Mouse (Mus musculus): ENCODE results near the gene Cfap97. TPM values are rescaled to one million over a fixed set of nuclear protein-coding genes. Genes with fewer than 3 reads are reported as not detected.

Gene Cfap97
- polyA plus RNA-seq, 1 experiment = not detected

- H3K27ac ChIP-seq (ENCODE audit: insufficient read depth, low read depth, low read length) = no peak overlapping the region
- no peaks in the 10 kb centered on the region for H3K4me1 ChIP-seq (ENCODE audit: control insufficient read depth, insufficient read depth, low read length)
- H3K4me3 ChIP-seq (ENCODE audit: insufficient read depth, low read depth, low read length) = no peak overlapping the region
- no peak for TF ChIP-seq POLR2A (IDR thresholded peaks at IDR 0.05; ENCODE audit: insufficient read depth, low read depth, low read length)
- no peak for TF ChIP-seq CTCF (IDR thresholded peaks at IDR 0.05; ENCODE audit: insufficient read depth, low read depth, low read length)
- 5% methylated on average over 2 of the region's 2 CpGs for WGBS
Observed at GRCm38 (mm10) chr8:46185361-46185760, 33.8 kb downstream of the Cfap97 start.

GRCm38 (mm10) chr8:46193100-46193499, 41.5 kb downstream of the Cfap97 start:
- no peak overlapping the region for H3K27ac ChIP-seq (ENCODE audit: insufficient read depth, low read depth, low read length)
- 0 out of 2 replicates have a peak, but pooled peaks cover 2% of the 10 kb centered on the region for H3K4me1 ChIP-seq (ENCODE audit: control insufficient read depth, insufficient read depth, low read length)
- H3K4me3 ChIP-seq (ENCODE audit: insufficient read depth, low read depth, low read length) = no peak overlapping the region
- WGBS = 81% methylated on average over 8 of the region's 8 CpGs
- TF ChIP-seq CTCF (IDR thresholded peaks at IDR 0.05; ENCODE audit: insufficient read depth, low read depth, low read length) (no peak), POLR2A (IDR thresholded peaks at IDR 0.05; ENCODE audit: insufficient read depth, low read depth, low read length) (no peak)

GRCm38 (mm10) chr8:46196877-46197276, 45.3 kb downstream of the Cfap97 start:
- Histone ChIP-seq H3K27ac (ENCODE audit: insufficient read depth, low read depth, low read length) (no peak overlapping the region), H3K4me3 (ENCODE audit: insufficient read depth, low read depth, low read length) (no peak overlapping the region), H3K4me1 (ENCODE audit: control insufficient read depth, insufficient read depth, low read length) (0 out of 2 replicates have a peak, but pooled peaks cover 2% of the 10 kb centered on the region)
- TF ChIP-seq CTCF (IDR thresholded peaks at IDR 0.05; ENCODE audit: insufficient read depth, low read depth, low read length) (no peak), POLR2A (IDR thresholded peaks at IDR 0.05; ENCODE audit: insufficient read depth, low read depth, low read length) (no peak)
- WGBS = 84% methylated on average over 3 of the region's 3 CpGs

GRCm38 (mm10) chr8:46197673-46198072, 46.1 kb downstream of the Cfap97 start:
- 84% methylated on average over 5 of the region's 5 CpGs for WGBS
- 0 out of 2 replicates have a peak, but pooled peaks cover 2% of the 10 kb centered on the region for H3K4me1 ChIP-seq (ENCODE audit: control insufficient read depth, insufficient read depth, low read length)
- no peak for TF ChIP-seq CTCF (IDR thresholded peaks at IDR 0.05; ENCODE audit: insufficient read depth, low read depth, low read length)
- no peak for TF ChIP-seq POLR2A (IDR thresholded peaks at IDR 0.05; ENCODE audit: insufficient read depth, low read depth, low read length)
- no peak overlapping the region for H3K27ac ChIP-seq (ENCODE audit: insufficient read depth, low read depth, low read length)
- H3K4me3 ChIP-seq (ENCODE audit: insufficient read depth, low read depth, low read length) = no peak overlapping the region

- Histone ChIP-seq H3K4me1 (ENCODE audit: control insufficient read depth, insufficient read depth, low read length) (no peaks in the 10 kb centered on the region), H3K4me3 (ENCODE audit: insufficient read depth, low read depth, low read length) (no peak overlapping the region), H3K27ac (ENCODE audit: insufficient read depth, low read depth, low read length) (no peak overlapping the region)
- 88% methylated on average over 6 of the region's 6 CpGs for WGBS
- TF ChIP-seq CTCF (IDR thresholded peaks at IDR 0.05; ENCODE audit: insufficient read depth, low read depth, low read length) (no peak), POLR2A (IDR thresholded peaks at IDR 0.05; ENCODE audit: insufficient read depth, low read depth, low read length) (no peak)
Observed at GRCm38 (mm10) chr8:46202350-46202749, 50.8 kb downstream of the Cfap97 start.

- H3K4me3 ChIP-seq (ENCODE audit: insufficient read depth, low read depth, low read length) = no peak overlapping the region
- no peak for TF ChIP-seq CTCF (IDR thresholded peaks at IDR 0.05; ENCODE audit: insufficient read depth, low read depth, low read length)
- TF ChIP-seq POLR2A (IDR thresholded peaks at IDR 0.05; ENCODE audit: insufficient read depth, low read depth, low read length) = no peak
- H3K27ac ChIP-seq (ENCODE audit: insufficient read depth, low read depth, low read length) = no peak overlapping the region
- H3K4me1 ChIP-seq (ENCODE audit: control insufficient read depth, insufficient read depth, low read length) = peaks cover 9% of the 10 kb centered on the region; the same call in 1 of the 2 replicates
- 76% methylated on average over 3 of the region's 3 CpGs for WGBS
Observed at GRCm38 (mm10) chr8:46204301-46204700, 52.7 kb downstream of the Cfap97 start.

GRCm38 (mm10) chr8:46204974-46205640, 53.5 kb downstream of the Cfap97 start:
- no peak overlapping the region for H3K27ac ChIP-seq (ENCODE audit: insufficient read depth, low read depth, low read length)
- H3K4me3 ChIP-seq (ENCODE audit: insufficient read depth, low read depth, low read length) = no peak overlapping the region
- TF ChIP-seq POLR2A (IDR thresholded peaks at IDR 0.05; ENCODE audit: insufficient read depth, low read depth, low read length) = no peak
- H3K4me1 ChIP-seq (ENCODE audit: control insufficient read depth, insufficient read depth, low read length) = peaks cover 9% of the 10 kb centered on the region; the same call in 1 of the 2 replicates
- WGBS = 68% methylated on average over 9 of the region's 9 CpGs

- H3K4me1 ChIP-seq (ENCODE audit: control insufficient read depth, insufficient read depth, low read length) = peaks cover 9% of the 10 kb centered on the region; the same call in 1 of the 2 replicates
- WGBS = 71% methylated on average over 6 of the region's 6 CpGs
- no peak overlapping the region for H3K27ac ChIP-seq (ENCODE audit: insufficient read depth, low read depth, low read length)
- H3K4me3 ChIP-seq (ENCODE audit: insufficient read depth, low read depth, low read length) = no peak overlapping the region
- TF ChIP-seq CTCF (IDR thresholded peaks at IDR 0.05; ENCODE audit: insufficient read depth, low read depth, low read length) = no peak
- TF ChIP-seq POLR2A (IDR thresholded peaks at IDR 0.05; ENCODE audit: insufficient read depth, low read depth, low read length) = no peak
Observed at GRCm38 (mm10) chr8:46206107-46206506, 54.5 kb downstream of the Cfap97 start.

GRCm38 (mm10) chr8:46208354-46208753, 56.8 kb downstream of the Cfap97 start:
- WGBS = 12% methylated on average over 12 of the region's 12 CpGs
- Histone ChIP-seq H3K4me3 (ENCODE audit: insufficient read depth, low read depth, low read length) (peak overlapping the region; percentile 41), H3K27ac (ENCODE audit: insufficient read depth, low read depth, low read length) (no peak overlapping the region), H3K4me1 (ENCODE audit: control insufficient read depth, insufficient read depth, low read length) (peaks cover 15% of the 10 kb centered on the region)
- no peak for TF ChIP-seq CTCF (IDR thresholded peaks at IDR 0.05; ENCODE audit: insufficient read depth, low read depth, low read length)
- no peak for TF ChIP-seq POLR2A (IDR thresholded peaks at IDR 0.05; ENCODE audit: insufficient read depth, low read depth, low read length)
